Mouse (Mus musculus) heart, embryonic 15.5 days (tissue): ENCODE data around the gene Alpl. TPM values are rescaled to one million over a fixed set of nuclear protein-coding genes. Genes with fewer than 3 reads are reported as not detected.

ENCODE experiments used
- ATAC-seq: fragments of 200-750 bp; cut with Nextera tagmentation; replicated peaks from 2 replicates; pipeline ENCODE4 v1.8.0; 2017; ENCODE audit warnings: low read depth, moderate TSS enrichment; ENCODE audit not compliant: insufficient number of reproducible peaks, insufficient read depth, low FRiP score
- H3K27ac ChIP-seq: fragments of 300-500 bp; sonication (generic); 2 replicates; pipeline ENCODE4 v1.5.1; 2015; ENCODE audit warnings: mild to moderate bottlenecking, inconsistent platforms
- H3K27me3 ChIP-seq: fragments of 300-500 bp; sonication (generic); 2 replicates; pipeline ENCODE4 v1.6.1; 2015; ENCODE audit warnings: inconsistent platforms
- H3K36me3 ChIP-seq: fragments of 300-500 bp; sonication (generic); 2 replicates; pipeline ENCODE4 v1.6.1; 2015; ENCODE audit warnings: mild to moderate bottlenecking, inconsistent platforms
- H3K4me1 ChIP-seq: fragments of 300-500 bp; sonication (generic); replicated peaks from 2 replicates; pipeline ENCODE4 v1.6.1; 2015; ENCODE audit warnings: inconsistent platforms
- H3K4me2 ChIP-seq: fragments of 300-500 bp; sonication (generic); 2 replicates; pipeline ENCODE4 v1.6.1; 2015; ENCODE audit warnings: inconsistent platforms, mild to moderate bottlenecking, moderate library complexity
- H3K4me3 ChIP-seq: fragments of 300-500 bp; sonication (generic); 2 replicates; pipeline ENCODE4 v1.5.1; 2015; ENCODE audit warnings: mild to moderate bottlenecking, inconsistent platforms
- H3K9ac ChIP-seq: fragments of 300-500 bp; sonication (generic); 2 replicates; pipeline ENCODE4 v1.6.1; 2015; ENCODE audit warnings: mild to moderate bottlenecking, inconsistent platforms
- H3K9me3 ChIP-seq: fragments of 300-500 bp; sonication (generic); replicated peaks from 2 replicates; pipeline ENCODE4 v1.6.1; 2016; ENCODE audit warnings: inconsistent platforms
- WGBS: fragments of 180-500 bp; shearing (Covaris S2); methylation state at CpG from one replicate; pipeline ENCODE4 v1.1.7; 2015; ENCODE audit warnings: mixed read lengths; 5-methylcytosine and 5-hydroxymethylcytosine counted together
- polyA plus RNA-seq: library from polyadenylated mRNA; unstranded; fragments of >200 nt; fragmentation: Nextera tagmentation; extraction: Ambion mirVana; gene quantifications from 2 replicates; pipeline ENCODE4 v1.2.1, GENCODE M21; 2015

Gene Alpl
- polyA plus RNA-seq, 1 experiment from 2014 or later = 3.0 TPM

DNA sequence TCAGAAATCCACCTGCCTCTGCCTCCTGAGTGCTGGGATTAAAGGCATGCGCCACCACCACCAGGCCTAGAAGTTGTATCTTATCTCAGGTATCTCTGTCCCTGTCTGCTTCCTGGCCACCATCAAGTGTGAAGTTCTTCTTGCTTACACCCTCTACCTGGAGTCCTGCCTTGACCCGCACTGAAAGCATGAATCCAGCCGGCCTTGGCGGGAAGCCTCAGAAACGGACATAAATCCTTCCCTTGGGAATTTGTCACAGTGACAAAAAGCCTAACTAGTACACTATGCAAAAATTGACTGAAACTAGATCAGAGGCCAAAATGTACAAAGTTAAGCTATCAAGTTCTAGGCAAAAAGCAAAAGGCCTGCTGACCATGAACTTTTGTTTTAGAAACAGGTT, 26.4 kb upstream of the Alpl start:
- Histone ChIP-seq H3K9ac (no peak overlapping the region), H3K27ac (no peak overlapping the region), H3K4me3 (no peak overlapping the region), H3K4me2 (no peak overlapping the region), H3K36me3 (no peaks in the 10 kb centered on the region), H3K27me3 (no peaks in the 10 kb centered on the region), H3K4me1 (no peaks in the 10 kb centered on the region), H3K9me3 (no peaks in the 10 kb centered on the region)
- WGBS = 84% methylated on average over 5 of the region's 5 CpGs
- no peak for ATAC-seq

DNA sequence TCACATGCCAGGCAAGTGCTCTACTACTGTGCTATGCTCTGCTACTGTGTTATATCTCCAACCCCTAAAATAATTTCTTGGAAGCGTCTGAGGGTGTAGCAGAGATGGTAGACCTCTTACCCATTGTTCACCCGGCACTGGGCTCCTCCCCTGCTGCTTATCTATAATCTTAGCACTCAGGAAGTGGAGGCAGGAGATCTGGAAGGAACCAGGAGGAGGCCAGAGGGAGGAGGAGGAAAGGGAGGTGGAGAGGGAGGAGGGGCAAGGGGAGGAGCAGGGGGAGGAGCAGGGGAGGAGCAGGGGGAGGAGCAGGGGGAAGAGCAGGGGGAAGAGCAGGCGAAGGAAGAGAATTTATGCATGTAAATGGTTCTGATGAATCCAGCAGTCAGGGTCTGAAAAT, 24.5 kb upstream of the Alpl start:
- Histone ChIP-seq H3K27ac (no peak overlapping the region), H3K36me3 (no peaks in the 10 kb centered on the region), H3K4me2 (no peak overlapping the region), H3K27me3 (no peaks in the 10 kb centered on the region), H3K4me1 (no peaks in the 10 kb centered on the region), H3K9ac (no peak overlapping the region), H3K4me3 (no peak overlapping the region), H3K9me3 (no peaks in the 10 kb centered on the region)
- 30% methylated on average over 3 of the region's 3 CpGs for WGBS
- no peak for ATAC-seq

DNA sequence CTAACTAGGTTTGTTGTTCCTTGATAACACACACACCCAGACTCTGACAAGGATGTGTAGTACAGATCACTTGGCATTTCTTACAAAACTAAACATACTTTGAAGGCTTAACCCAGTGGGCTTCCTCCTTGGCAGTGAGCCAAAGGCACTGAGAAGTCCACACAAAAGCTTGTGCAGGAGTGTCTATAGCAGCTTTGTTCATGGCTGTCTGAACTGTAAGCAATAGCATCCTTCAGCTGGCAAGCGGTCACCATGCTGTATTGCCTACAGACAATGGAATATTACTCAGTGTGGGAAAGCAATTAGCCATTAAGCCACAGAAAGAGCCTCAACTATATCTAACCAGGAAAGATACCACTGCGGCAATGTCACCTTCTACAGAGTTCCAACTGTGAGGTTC, 23.3 kb upstream of the Alpl start:
- Histone ChIP-seq H3K4me2 (no peak overlapping the region), H3K9me3 (no peaks in the 10 kb centered on the region), H3K36me3 (no peaks in the 10 kb centered on the region), H3K4me1 (no peaks in the 10 kb centered on the region), H3K27me3 (no peaks in the 10 kb centered on the region), H3K9ac (no peak overlapping the region), H3K27ac (no peak overlapping the region), H3K4me3 (no peak overlapping the region)
- 88% methylated on average over 2 of the region's 2 CpGs for WGBS
- no peak for ATAC-seq

DNA sequence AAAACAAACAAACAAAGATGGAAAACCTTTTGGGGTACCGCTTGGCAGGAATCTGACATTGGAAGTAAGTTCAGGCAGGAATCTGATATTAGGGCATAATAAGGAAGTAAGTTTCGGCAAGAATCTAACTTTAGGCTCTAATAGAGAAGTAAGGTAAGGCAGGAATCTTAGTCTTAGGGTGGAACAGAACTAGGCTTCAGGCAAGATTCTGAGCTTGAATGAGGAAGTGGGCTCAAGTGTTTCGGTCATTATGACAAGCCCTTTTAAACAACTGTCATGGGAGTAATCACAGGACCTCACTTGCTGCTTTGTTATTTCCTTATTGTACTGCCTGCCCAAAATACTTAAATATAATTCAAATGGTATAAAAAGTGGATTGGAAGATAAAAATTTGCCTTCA, 22.2 kb upstream of the Alpl start:
- Histone ChIP-seq H3K9me3 (no peaks in the 10 kb centered on the region), H3K4me3 (no peak overlapping the region), H3K9ac (no peak overlapping the region), H3K4me2 (no peak overlapping the region), H3K36me3 (no peaks in the 10 kb centered on the region), H3K27me3 (no peaks in the 10 kb centered on the region), H3K4me1 (0 out of 2 replicates have a peak, but pooled peaks cover 5% of the 10 kb centered on the region), H3K27ac (no peak overlapping the region)
- 80% methylated on average over 3 of the region's 3 CpGs for WGBS
- no peak for ATAC-seq

DNA sequence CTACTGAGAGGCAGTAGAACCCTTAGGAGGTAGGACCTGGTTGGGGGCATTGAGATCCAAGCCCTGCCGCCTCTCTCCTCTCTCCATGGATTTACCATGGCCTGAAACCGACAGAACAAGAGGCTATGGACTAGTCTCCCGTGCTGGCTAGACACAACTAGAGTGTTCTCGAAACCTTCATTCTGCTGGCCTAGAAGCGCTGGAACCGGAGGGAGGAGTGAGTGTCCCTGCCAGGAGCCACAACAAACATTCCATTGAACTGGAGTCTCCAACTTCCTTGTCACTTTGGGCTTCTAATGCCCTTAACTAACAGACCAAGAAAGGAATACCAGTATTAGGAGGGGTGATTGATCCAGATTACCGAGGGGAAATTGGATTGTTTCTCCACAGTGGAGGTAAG, 20.0 kb upstream of the Alpl start:
- Histone ChIP-seq H3K4me3 (no peak overlapping the region), H3K9ac (no peak overlapping the region), H3K9me3 (no peaks in the 10 kb centered on the region), H3K36me3 (no peaks in the 10 kb centered on the region), H3K27me3 (no peaks in the 10 kb centered on the region), H3K4me2 (no peak overlapping the region), H3K4me1 (0 out of 2 replicates have a peak, but pooled peaks cover 6% of the 10 kb centered on the region), H3K27ac (no peak overlapping the region)
- 55% methylated on average over 7 of the region's 7 CpGs for WGBS
- ATAC-seq = no peak

DNA sequence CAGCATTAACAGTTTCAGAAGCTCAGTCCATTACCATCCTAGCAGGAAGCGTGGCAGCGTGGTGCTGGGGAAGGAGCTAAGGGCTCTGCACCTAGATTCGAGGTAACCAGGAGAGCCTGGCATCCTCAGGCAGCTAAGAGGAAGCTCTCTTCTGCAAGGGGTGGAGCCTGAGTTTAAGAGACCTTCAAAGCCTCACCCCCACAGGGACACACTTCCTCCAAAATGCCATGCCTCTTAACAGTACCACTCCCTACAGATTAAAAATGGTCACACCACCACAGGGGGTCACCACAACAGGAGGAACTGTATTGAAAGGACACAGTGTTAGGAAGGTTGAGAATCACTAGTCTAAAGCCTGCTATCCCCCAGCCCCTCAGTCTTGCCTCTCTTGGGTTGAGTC, 19.3 kb upstream of the Alpl start:
- no peaks in the 10 kb centered on the region for H3K36me3 ChIP-seq
- H3K4me2 ChIP-seq = no peak overlapping the region
- ATAC-seq = no peak
- H3K9me3 ChIP-seq = no peaks in the 10 kb centered on the region
- H3K9ac ChIP-seq = no peak overlapping the region
- no peak overlapping the region for H3K27ac ChIP-seq
- 60% methylated on average over 3 of the region's 3 CpGs for WGBS
- no peaks in the 10 kb centered on the region for H3K27me3 ChIP-seq
- no peak overlapping the region for H3K4me3 ChIP-seq
- 0 out of 2 replicates have a peak, but pooled peaks cover 6% of the 10 kb centered on the region for H3K4me1 ChIP-seq

DNA sequence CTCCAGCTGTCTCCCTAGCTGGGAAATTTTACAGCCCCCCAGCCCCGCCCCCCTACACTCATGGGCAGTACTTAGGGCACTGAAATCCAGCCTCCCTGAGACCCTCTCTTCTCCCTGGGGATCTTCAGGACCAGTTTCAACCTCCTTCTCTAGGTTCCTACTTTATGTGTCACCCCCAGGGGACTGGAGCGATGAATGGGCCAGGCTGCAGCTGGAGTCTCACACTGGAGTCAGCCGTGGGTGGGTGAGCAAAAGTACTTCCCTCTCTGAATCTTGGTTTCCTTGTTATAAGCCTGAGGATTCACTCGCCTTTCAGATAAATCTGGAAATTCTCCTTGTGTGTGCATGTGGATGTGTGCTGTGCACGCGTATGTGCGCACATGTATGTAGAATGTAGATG, 18.0 kb upstream of the Alpl start:
- Histone ChIP-seq H3K27me3 (no peaks in the 10 kb centered on the region), H3K4me1 (0 out of 2 replicates have a peak, but pooled peaks cover 6% of the 10 kb centered on the region), H3K36me3 (no peaks in the 10 kb centered on the region), H3K4me3 (no peak overlapping the region), H3K27ac (no peak overlapping the region), H3K4me2 (no peak overlapping the region), H3K9ac (no peak overlapping the region), H3K9me3 (no peaks in the 10 kb centered on the region)
- no peak for ATAC-seq
- WGBS = 76% methylated on average over 7 of the region's 7 CpGs

DNA sequence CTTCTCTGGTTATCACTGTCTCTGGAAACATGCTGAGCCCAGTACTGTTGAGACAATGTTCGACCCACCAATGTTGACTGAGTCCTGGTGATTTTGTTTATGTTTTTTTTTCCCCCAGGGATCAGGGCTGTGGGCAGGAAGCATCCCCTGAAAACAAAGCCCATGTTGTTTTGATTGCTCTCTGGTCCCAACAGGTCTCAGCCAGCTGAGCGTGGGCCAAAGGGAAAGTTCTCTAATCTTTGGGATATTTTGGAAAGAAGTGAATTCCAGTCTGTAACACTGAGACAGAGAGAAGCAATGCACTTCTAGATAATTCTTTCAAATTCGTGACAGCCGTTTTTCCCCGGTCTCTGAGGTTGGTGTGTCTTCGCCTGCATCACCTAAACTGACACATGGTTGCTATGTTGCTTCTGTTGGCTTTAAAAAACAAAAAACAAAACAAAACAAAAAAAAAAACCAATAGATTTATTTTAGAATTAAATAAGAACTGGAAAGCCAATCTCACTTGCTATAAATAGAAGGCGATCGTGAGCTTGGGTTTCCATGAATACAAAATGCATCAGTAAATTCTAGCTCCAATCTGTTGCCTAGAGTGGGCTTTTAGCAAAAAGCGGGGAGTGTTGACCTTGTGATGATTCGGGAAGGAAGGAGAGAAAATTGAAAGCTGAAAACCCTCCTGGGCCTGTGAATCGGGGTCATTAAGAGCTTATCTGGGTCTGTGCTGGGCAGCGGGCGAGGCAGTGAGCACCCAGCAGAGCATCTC, 16.9 kb upstream of the Alpl start:
- Histone ChIP-seq H3K27ac (0 out of 2 replicates have a peak overlapping the region, but pooled peaks have one; percentile 5), H3K9ac (no peak overlapping the region), H3K36me3 (no peaks in the 10 kb centered on the region), H3K9me3 (no peaks in the 10 kb centered on the region), H3K4me1 (0 out of 2 replicates have a peak, but pooled peaks cover 6% of the 10 kb centered on the region), H3K4me3 (no peak overlapping the region), H3K4me2 (no peak overlapping the region), H3K27me3 (no peaks in the 10 kb centered on the region)
- 37% methylated on average over 13 of the region's 13 CpGs for whole genome bisulfite sequencing
- no peak for ATAC-seq

DNA sequence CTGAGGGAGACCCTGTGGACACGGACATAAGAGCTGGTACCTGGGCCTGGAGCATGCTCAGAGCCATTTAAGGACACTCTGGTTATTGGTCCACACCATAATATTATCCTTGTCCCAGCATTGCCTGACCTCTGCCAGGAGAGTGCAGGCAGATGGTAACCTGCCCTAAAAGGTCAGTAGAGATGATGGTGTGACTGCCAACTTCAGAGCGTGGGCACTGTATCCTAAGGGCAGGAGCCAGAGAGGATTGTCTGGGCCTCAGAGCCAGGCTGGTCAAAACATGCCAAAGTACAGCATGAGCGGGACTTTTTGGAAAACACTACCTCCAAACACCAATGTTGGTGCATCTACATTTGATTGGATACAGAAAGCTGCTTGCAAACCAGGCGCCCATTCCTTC, 13.8 kb upstream of the Alpl start:
- no peaks in the 10 kb centered on the region for H3K9me3 ChIP-seq
- no peak for ATAC-seq
- no peak overlapping the region for H3K27ac ChIP-seq
- no peak overlapping the region for H3K9ac ChIP-seq
- 0 out of 2 replicates have a peak, but pooled peaks cover 2% of the 10 kb centered on the region for H3K27me3 ChIP-seq
- H3K4me1 ChIP-seq = 0 out of 2 replicates have a peak, but pooled peaks cover 6% of the 10 kb centered on the region
- no peak overlapping the region for H3K4me3 ChIP-seq
- no peaks in the 10 kb centered on the region for H3K36me3 ChIP-seq
- 78% methylated on average over 4 of the region's 4 CpGs for WGBS
- H3K4me2 ChIP-seq = no peak overlapping the region

DNA sequence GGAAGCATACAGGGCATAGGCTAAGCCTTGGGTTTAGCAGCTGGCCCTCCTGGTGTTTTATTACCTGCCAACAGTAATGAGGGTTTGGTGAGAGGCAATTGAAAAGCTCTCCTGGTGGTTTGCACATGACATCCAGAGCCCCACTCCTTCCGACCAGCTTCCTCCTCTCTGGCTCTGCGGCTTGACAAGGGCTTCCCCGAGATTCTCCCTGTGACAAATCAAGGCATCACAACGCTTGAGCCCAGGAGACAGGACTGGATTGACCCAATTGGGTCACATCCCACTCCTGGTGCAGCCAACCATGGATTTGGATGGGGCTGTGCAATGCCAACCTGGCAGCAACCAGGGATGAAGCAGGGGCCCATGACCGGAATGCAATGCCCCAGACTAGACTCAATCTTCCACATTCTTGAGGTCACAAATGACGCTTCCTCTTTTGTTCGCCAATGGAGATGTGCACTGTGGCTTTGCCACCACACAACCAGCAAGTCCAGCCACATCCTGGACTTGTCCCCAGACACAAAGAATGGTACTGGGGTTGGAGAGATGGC, 11.2 kb upstream of the Alpl start:
- no peak overlapping the region for H3K9ac ChIP-seq
- H3K36me3 ChIP-seq = no peaks in the 10 kb centered on the region
- no peak for ATAC-seq
- no peak overlapping the region for H3K4me2 ChIP-seq
- 0 out of 2 replicates have a peak, but pooled peaks cover 2% of the 10 kb centered on the region for H3K27me3 ChIP-seq
- WGBS = 56% methylated on average over 7 of the region's 7 CpGs
- no peak overlapping the region for H3K4me3 ChIP-seq
- H3K9me3 ChIP-seq = no peaks in the 10 kb centered on the region
- no peaks in the 10 kb centered on the region for H3K4me1 ChIP-seq
- H3K27ac ChIP-seq = no peak overlapping the region

DNA sequence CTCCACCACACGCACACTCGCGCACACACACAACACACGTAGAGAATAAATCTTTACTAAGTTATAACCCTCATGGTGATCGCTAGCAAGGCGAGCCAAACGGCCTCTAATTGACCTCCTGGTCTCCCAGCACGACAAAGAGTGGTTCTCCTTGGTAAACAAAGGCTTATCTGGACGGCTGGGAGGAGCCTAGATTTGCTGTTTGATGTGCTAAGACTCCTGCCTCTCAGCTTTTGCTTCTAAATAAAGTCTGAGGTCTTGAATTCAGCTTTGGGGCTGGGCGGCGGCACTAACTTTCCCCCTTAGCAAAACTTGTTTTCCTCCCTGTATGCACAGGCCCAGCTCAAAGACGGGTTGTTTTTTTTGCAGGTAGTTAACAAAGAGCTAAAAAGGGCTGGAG, 5.0 kb upstream of the Alpl start:
- H3K9me3 ChIP-seq = no peaks in the 10 kb centered on the region
- no peak for ATAC-seq
- 44% methylated on average over 12 of the region's 12 CpGs for WGBS
- H3K27ac ChIP-seq = no peak overlapping the region
- H3K9ac ChIP-seq = no peak overlapping the region
- H3K4me1 ChIP-seq = peaks cover 2% of the 10 kb centered on the region
- peaks cover 20% of the 10 kb centered on the region for H3K27me3 ChIP-seq
- no peak overlapping the region for H3K4me3 ChIP-seq
- H3K4me2 ChIP-seq = no peak overlapping the region
- H3K36me3 ChIP-seq = no peaks in the 10 kb centered on the region

DNA sequence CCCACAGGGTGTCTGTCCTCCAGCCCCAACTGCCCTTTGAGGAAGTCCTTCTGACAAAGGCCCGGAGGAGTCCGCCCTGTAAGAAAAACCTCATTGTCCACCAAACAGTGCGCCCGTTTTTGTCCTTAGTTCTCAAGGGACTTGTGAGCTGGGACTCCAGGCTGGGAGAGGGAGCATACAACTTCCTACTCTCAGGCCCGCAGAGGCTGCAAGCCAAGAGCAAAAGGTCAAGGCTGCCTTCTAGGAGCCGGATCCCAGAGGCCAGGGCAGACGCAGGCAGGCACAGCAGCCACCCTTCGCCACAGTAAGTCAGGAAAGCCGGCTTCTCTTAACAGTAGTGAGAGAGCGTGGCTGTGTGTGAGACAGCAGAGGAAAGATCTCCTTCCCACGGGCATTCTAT, 4.1 kb upstream of the Alpl start:
- no peak overlapping the region for H3K9ac ChIP-seq
- no peak overlapping the region for H3K27ac ChIP-seq
- no peaks in the 10 kb centered on the region for H3K9me3 ChIP-seq

More for the DNA sequence above, 4.1 kb upstream of the Alpl start:
- peaks cover 9% of the 10 kb centered on the region for H3K4me1 ChIP-seq
- peaks cover 29% of the 10 kb centered on the region for H3K27me3 ChIP-seq
- 41% methylated on average over 11 of the region's 11 CpGs for WGBS
- H3K4me2 ChIP-seq = no peak overlapping the region
- ATAC-seq = no peak
- no peaks in the 10 kb centered on the region for H3K36me3 ChIP-seq
- no peak overlapping the region for H3K4me3 ChIP-seq
